Mouse (Mus musculus) cerebellum, postnatal 4 days (tissue): ENCODE measurements around the gene Ctbp2.
A peak's percentile ranks its signal among the peaks of the same experiment; 100 is the strongest.

Experiments
- DNase-seq, 2 experiments: peaks; one replicate each; pipeline ENCODE4 v3.0.0; 2022; ENCODE audit warnings: low spot score in 2 of 2, mixed read lengths in 1 of 2

The Ctbp2 gene

GRCm38 (mm10) chr7:133007343-133007742 is 116.8 kb downstream of the Ctbp2 start:
- DNase-seq, result no peak

GRCm38 (mm10) chr7:133005772-133006171 is 118.4 kb downstream of the Ctbp2 start:
- peak in 1 of 2 experiments; percentile 17 for DNase-seq

GRCm38 (mm10) chr7:133003421-133003820 is 120.7 kb downstream of the Ctbp2 start:
- peak; percentile 48 to 88 for DNase-seq

- DNase-seq, result peak in 1 of 2 experiments; percentile 5
These were observed 121.9 kb downstream of the Ctbp2 start for GRCm38 (mm10) chr7:133002271-133002670.

- peak in 1 of 2 experiments; percentile 15 for DNase-seq
These were observed 122.8 kb downstream of the Ctbp2 start for GRCm38 (mm10) chr7:133001388-133001787.

GRCm38 (mm10) chr7:132999061-132999460 is 125.1 kb downstream of the Ctbp2 start:
- DNase-seq, result no peak

GRCm38 (mm10) chr7:132998639-132999038 is 125.5 kb downstream of the Ctbp2 start:
- peak in 1 of 2 experiments; percentile 13 for DNase-seq

GRCm38 (mm10) chr7:132996391-132996790 is 127.8 kb downstream of the Ctbp2 start:
- DNase-seq, result no peak

GRCm38 (mm10) chr7:132994628-132995191 is 129.4 kb downstream of the Ctbp2 start:
- DNase-seq, result no peak

GRCm38 (mm10) chr7:132994120-132994519 is 130.0 kb downstream of the Ctbp2 start:
- DNase-seq, result peak in 1 of 2 experiments; percentile 5

GRCm38 (mm10) chr7:132992967-132993615 is 131.1 kb downstream of the Ctbp2 start:
- DNase-seq, result no peak

- no peak for DNase-seq
These were observed 132.8 kb downstream of the Ctbp2 start for GRCm38 (mm10) chr7:132991240-132991900.

GRCm38 (mm10) chr7:132989839-132990238 is 134.3 kb downstream of the Ctbp2 start:
- no peak for DNase-seq

- DNase-seq, result no peak
These were observed 141.5 kb downstream of the Ctbp2 start for GRCm38 (mm10) chr7:132982639-132983038.

- no peak for DNase-seq
These were observed 146.2 kb downstream of the Ctbp2 start for GRCm38 (mm10) chr7:132977981-132978380.

- DNase-seq, result no peak
These were observed 148.1 kb downstream of the Ctbp2 start for GRCm38 (mm10) chr7:132976079-132976478.

GRCm38 (mm10) chr7:132972079-132972478 is 152.1 kb downstream of the Ctbp2 start:
- no peak for DNase-seq

GRCm38 (mm10) chr7:132965707-132966106 is 158.4 kb downstream of the Ctbp2 start:
- no peak for DNase-seq

GRCm38 (mm10) chr7:132964395-132964794 is 159.8 kb downstream of the Ctbp2 start:
- no peak for DNase-seq

GRCm38 (mm10) chr7:132950613-132951012 is 173.5 kb downstream of the Ctbp2 start:
- no peak for DNase-seq

GRCm38 (mm10) chr7:132949968-132950367 is 174.2 kb downstream of the Ctbp2 start:
- DNase-seq, result no peak

GRCm38 (mm10) chr7:132940569-132940968 is 183.6 kb downstream of the Ctbp2 start:
- DNase-seq, result no peak

- DNase-seq, result no peak
These were observed 185.0 kb downstream of the Ctbp2 start for GRCm38 (mm10) chr7:132939118-132939517.
